Comparison of ENCODE assay signal across 11 mouse cellular contexts in the genomic region with DNA sequence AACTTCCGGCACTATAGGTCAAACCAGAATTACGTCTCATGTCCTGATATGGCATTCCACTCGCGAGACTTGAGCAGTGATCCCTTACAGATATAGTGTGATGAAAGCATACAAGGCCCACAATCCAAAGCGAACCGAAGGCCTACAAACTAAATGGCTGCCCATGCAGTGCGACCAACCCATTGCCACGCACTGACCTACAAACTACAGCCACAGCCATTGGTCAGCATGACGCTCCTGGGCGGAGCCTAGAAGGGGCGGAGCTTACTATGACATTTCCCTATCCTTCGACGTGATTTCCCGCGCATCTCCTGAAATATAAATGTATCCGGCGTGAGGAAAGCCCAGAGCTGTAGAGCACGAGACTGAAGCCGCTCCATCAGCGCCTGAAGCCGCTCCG. TPM values are rescaled to one million over a fixed set of nuclear protein-coding genes. Genes with fewer than 3 reads are reported as not detected.
A peak's percentile ranks its signal among the peaks of the same experiment; 100 is the strongest.
DNase-seq lines count a peak whose midpoint lies in the region; ATAC-seq and TF ChIP-seq lines count a peak whose summit lies in the region.
"Had no signal": no experiment of that assay in that cellular context is flagged by ENCODE, and none has a peak within 500 bp of the region (broad histone marks: within the 10 kb centered on the region; RNA-seq: fewer than 3 reads in every experiment).

A gene (plus strand): TSS at position 387 of the 400 bp plus-strand sequence.

- H3K9ac ChIP-seq in heart, embryonic 12.5 days = no peak within 1 kb of the TSS
- H3K9ac ChIP-seq in ES-Bruce4 (ENCODE audit: low read depth, poor library complexity, severe bottlenecking) = peak within 1 kb of the TSS; percentile 10; the same call in 1 of the 2 replicates
- no peak within 1 kb of the TSS for H3K9ac ChIP-seq in forebrain, embryonic 14.5 days (ENCODE audit: low read length)
- H3K9ac ChIP-seq in midbrain, embryonic 13.5 days (replicated peaks) = no peak within 1 kb of the TSS

- no peak for TF ChIP-seq CTCF in ES-Bruce4 (IDR thresholded peaks at IDR 0.05; ENCODE audit: low read depth, low read length)

- TF ChIP-seq EP300 in ES-Bruce4 (IDR thresholded peaks at IDR 0.05; ENCODE audit: insufficient read depth, low read depth, low read length) = no peak

- no peak for TF ChIP-seq POLR2A in ES-Bruce4 (IDR thresholded peaks at IDR 0.05; ENCODE audit: insufficient read depth, low read length)

- H3K27ac ChIP-seq in heart, embryonic 12.5 days (ENCODE audit: poor library complexity, severe bottlenecking) = no peak within 1 kb of the TSS
- H3K27ac ChIP-seq in ES-Bruce4 (ENCODE audit: insufficient read depth, low read length) = no peak within 1 kb of the TSS
- H3K27ac ChIP-seq in forebrain, embryonic 14.5 days (ENCODE audit: low read depth, low read length) = no peak within 1 kb of the TSS
- no peak within 1 kb of the TSS for H3K27ac ChIP-seq in midbrain, embryonic 13.5 days

- 44% methylated on average over 22 of the region's 22 CpGs for WGBS in heart, embryonic 12.5 days
- WGBS in forebrain, embryonic 14.5 days = 65% methylated on average over 22 of the region's 22 CpGs
- 56% methylated on average over 22 of the region's 22 CpGs for WGBS in midbrain, embryonic 13.5 days

- ATAC-seq in heart, embryonic 12.5 days (ENCODE audit: insufficient number of reproducible peaks, low FRiP score) = no peak
- no peak for ATAC-seq in forebrain, embryonic 14.5 days
- no peak for ATAC-seq in midbrain, embryonic 13.5 days

- no peaks in the 10 kb centered on the region for H3K36me3 ChIP-seq in heart, embryonic 12.5 days
- H3K36me3 ChIP-seq in ES-Bruce4 (ENCODE audit: control insufficient read depth, insufficient read depth, low read length, poor library complexity, severe bottlenecking) = no peaks in the 10 kb centered on the region
- no peaks in the 10 kb centered on the region for H3K36me3 ChIP-seq in forebrain, embryonic 14.5 days (ENCODE audit: control insufficient read depth, insufficient read depth, low read length)
- no peaks in the 10 kb centered on the region for H3K36me3 ChIP-seq in midbrain, embryonic 13.5 days

- peak within 1 kb of the TSS; percentile 63 for H3K4me2 ChIP-seq in heart, embryonic 12.5 days
- H3K4me2 ChIP-seq in forebrain, embryonic 14.5 days (ENCODE audit: low read length) = peak within 1 kb of the TSS; percentile 20; the same call in 1 of the 2 replicates
- peak within 1 kb of the TSS; percentile 34 for H3K4me2 ChIP-seq in midbrain, embryonic 13.5 days (replicated peaks)

- no peaks in the 10 kb centered on the region for H3K4me1 ChIP-seq in heart, embryonic 12.5 days (replicated peaks)
- no peaks in the 10 kb centered on the region for H3K4me1 ChIP-seq in ES-Bruce4 (ENCODE audit: control insufficient read depth, insufficient read depth, low read length)
- H3K4me1 ChIP-seq in forebrain, embryonic 14.5 days (ENCODE audit: control insufficient read depth, insufficient read depth, low read length) = no peaks in the 10 kb centered on the region
- no peaks in the 10 kb centered on the region for H3K4me1 ChIP-seq in midbrain, embryonic 13.5 days (replicated peaks)

- H3K27me3 ChIP-seq in heart, embryonic 12.5 days (replicated peaks) = peaks cover 24% of the 10 kb centered on the region
- H3K27me3 ChIP-seq in ES-Bruce4 (ENCODE audit: control insufficient read depth, insufficient read depth, low read length, poor library complexity, severe bottlenecking) = no peaks in the 10 kb centered on the region
- no peaks in the 10 kb centered on the region for H3K27me3 ChIP-seq in forebrain, embryonic 14.5 days (replicated peaks; ENCODE audit: control insufficient read depth, insufficient read depth, low read length)
- no peaks in the 10 kb centered on the region for H3K27me3 ChIP-seq in midbrain, embryonic 13.5 days

- DNase-seq in heart, adult 9 months (ENCODE audit: low spot score in 2 of 2) = no peak
- DNase-seq in forebrain, embryonic 14.5 days (ENCODE audit: low spot score) = no peak
- no peak for DNase-seq in ovary, postnatal 36 days (ENCODE audit: low spot score)
- DNase-seq in cerebellum, postnatal 25 days = no peak
- DNase-seq in B cell, adult 2 months = no peak
- DNase-seq: heart, adult 18-20 months; right cerebral cortex, adult 18-20 months had no signal

- H3K9me3 ChIP-seq in heart, embryonic 12.5 days (replicated peaks) = 0 out of 2 replicates have a peak, but pooled peaks cover 4% of the 10 kb centered on the region
- H3K9me3 ChIP-seq in ES-Bruce4 (replicated peaks; ENCODE audit: control insufficient read depth, insufficient read depth, low read length, poor library complexity, severe bottlenecking) = no peaks in the 10 kb centered on the region; the same call in 1 of the 2 replicates
- H3K9me3 ChIP-seq in forebrain, embryonic 14.5 days (replicated peaks; ENCODE audit: control insufficient read depth, low read length) = no peaks in the 10 kb centered on the region
- H3K9me3 ChIP-seq in midbrain, embryonic 13.5 days = peaks cover 3% of the 10 kb centered on the region; the same call in 1 of the 2 replicates

- H3K4me3 ChIP-seq in heart, embryonic 12.5 days = peak within 1 kb of the TSS; percentile 29
- H3K4me3 ChIP-seq in ES-Bruce4 (ENCODE audit: low read depth, low read length) = peak within 1 kb of the TSS; percentile 59
- no peak within 1 kb of the TSS for H3K4me3 ChIP-seq in forebrain, embryonic 14.5 days (ENCODE audit: low read depth, low read length)
- peak within 1 kb of the TSS; percentile 12 for H3K4me3 ChIP-seq in midbrain, embryonic 13.5 days (replicated peaks)

RNA-seq across cellular contexts. Expression of the gene that starts here (rescaled TPM):
- polyA plus RNA-seq in heart, embryonic 12.5 days (2016; fragmentation: Nextera tagmentation; extraction: Ambion mirVana) = not detected in 2 replicates
- polyA plus RNA-seq in ES-Bruce4 (2011; ENCODE audit: insufficient read depth, insufficient read length, low read depth, missing spikeins) = 1.1 and 1.8 TPM in 2 replicates
- 0.20 TPM in 1 of 2 replicates, not detected in the other for polyA plus RNA-seq in forebrain, embryonic 14.5 days (2014; fragmentation: Nextera tagmentation; extraction: Ambion mirVana)
- polyA plus RNA-seq in midbrain, embryonic 13.5 days (2015; fragmentation: Nextera tagmentation; extraction: Ambion mirVana) = not detected in 2 replicates
- polyA plus RNA-seq: liver, adult 2 months had no signal
